Mouse (Mus musculus) heart, adult 2 months (tissue): ENCODE data around the gene Znrf4.

Experiments used
- CTCF ChIP-seq: fragments of 200-600 bp; IDR thresholded peaks from 2 replicates; pipeline ENCODE4 v1.8.1; 2022; ENCODE audit warnings: antibody characterized with exemption, mild to moderate bottlenecking, moderate library complexity
- EP300 ChIP-seq: fragments of 200-500 bp; IDR thresholded peaks from 2 replicates; pipeline ENCODE4 v1.6.1; 2011; ENCODE audit warnings: low read depth, low read length, control low read depth; ENCODE audit not compliant: insufficient read depth

DNA sequence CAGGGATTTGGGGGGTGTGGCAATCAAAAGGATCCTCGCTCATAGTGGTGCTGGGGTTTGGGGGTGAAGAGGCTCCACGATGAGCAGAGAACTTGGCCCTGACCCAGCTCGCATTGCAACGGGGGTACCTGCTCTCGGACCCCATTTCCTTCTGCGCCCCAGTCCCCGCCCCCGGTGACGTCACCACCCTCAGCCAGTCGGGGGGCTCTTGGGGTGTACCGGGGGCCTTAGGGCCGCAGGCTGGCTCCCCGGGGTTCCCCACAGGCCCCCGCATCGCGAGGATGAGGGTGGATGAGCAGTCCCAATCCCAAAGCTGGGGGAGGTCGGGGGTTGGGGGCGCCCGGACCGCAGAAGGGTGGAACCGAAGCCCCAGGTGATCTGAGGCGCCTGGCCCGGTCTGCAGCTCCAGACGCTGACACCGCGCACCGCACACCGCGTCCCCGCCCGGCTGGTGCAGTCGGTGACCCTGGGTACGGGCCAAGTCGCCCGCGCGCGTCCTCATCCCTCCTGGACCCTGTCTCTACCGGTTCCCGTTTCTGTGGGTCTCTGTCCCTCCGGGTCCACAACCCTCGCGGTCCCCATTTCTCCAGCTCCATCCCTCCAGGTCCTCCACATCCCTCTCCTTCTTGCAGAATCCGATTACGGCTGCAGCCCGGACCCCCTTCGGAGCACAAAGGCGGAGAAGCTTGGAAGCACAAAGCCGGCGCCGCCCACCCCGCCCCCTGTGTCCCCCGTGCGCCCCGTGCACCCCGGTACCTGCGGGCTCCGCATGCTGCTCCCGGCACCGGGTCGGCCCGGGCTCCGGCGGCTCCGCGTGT lies 36.4 kb downstream of the Znrf4 start:
- TF ChIP-seq CTCF (no peak), EP300 (no peak)
